Mouse (Mus musculus) C2C12 (cell line): ENCODE measurements around the gene Nrxn1. TPM values are rescaled to one million over a fixed set of nuclear protein-coding genes. Genes with fewer than 3 reads are reported as not detected.
"Not testable (repeated sequence)": the region's sequence is repeated elsewhere in the genome, so short reads cannot be mapped to it uniquely, and the experiment has no call there.

Experiments
- H3K27me3 ChIP-seq: one replicate; pipeline ENCODE4 v1.6.1; 2011; ENCODE audit not compliant: control insufficient read depth, insufficient read depth, insufficient read length
- H3K36me3 ChIP-seq: one replicate; pipeline ENCODE4 v1.6.1; 2011; ENCODE audit not compliant: control insufficient read depth, insufficient read depth
- H3K4me3 ChIP-seq: one replicate; pipeline ENCODE4 v1.5.1; 2011; ENCODE audit warnings: mild to moderate bottlenecking, control low read depth; ENCODE audit not compliant: poor library complexity, insufficient read depth, severe bottlenecking
- H3K79me2 ChIP-seq: one replicate; pipeline ENCODE4 v1.6.1; 2011; ENCODE audit not compliant: control insufficient read depth, insufficient read depth
- H3K79me3 ChIP-seq: one replicate; pipeline ENCODE4 v1.6.1; 2011; ENCODE audit warnings: low read depth, control low read depth
- H3ac ChIP-seq: one replicate; pipeline ENCODE3; 2011; ENCODE audit warnings: low read depth; ENCODE audit not compliant: control insufficient read depth, insufficient read length
- CEBPB ChIP-seq: IDR thresholded peaks from one replicate; pipeline ENCODE4 v1.6.1; 2011; ENCODE audit warnings: low read depth, mild to moderate bottlenecking, control low read depth, moderate library complexity
- CTCF ChIP-seq: IDR thresholded peaks from one replicate; pipeline ENCODE4 v1.5.1; 2011; ENCODE audit not compliant: control insufficient read depth, insufficient read depth, insufficient read length
- FOSL1 ChIP-seq: IDR thresholded peaks from one replicate; pipeline ENCODE4 v1.8.0; 2011; ENCODE audit warnings: mild to moderate bottlenecking, low read length; ENCODE audit not compliant: poor library complexity, insufficient read depth, severe bottlenecking
- MAX ChIP-seq: IDR thresholded peaks from one replicate; pipeline ENCODE4 v1.6.1; 2011; ENCODE audit warnings: mild to moderate bottlenecking, control low read depth
- MYOD1 ChIP-seq: IDR thresholded peaks from one replicate; pipeline ENCODE4 v1.6.1; 2011; ENCODE audit warnings: low read depth; ENCODE audit not compliant: control insufficient read depth, insufficient read length
- MYOG ChIP-seq: IDR thresholded peaks from one replicate; pipeline ENCODE4 v1.6.1; 2011; ENCODE audit not compliant: control insufficient read depth, insufficient read length; ENCODE audit errors: extremely low read depth
- USF1 ChIP-seq: IDR thresholded peaks from one replicate; pipeline ENCODE4 v1.6.1; 2011; ENCODE audit warnings: low read depth, mild to moderate bottlenecking, control low read depth, moderate library complexity
- polyA plus RNA-seq: library from polyadenylated mRNA; unstranded; fragments of >200 nt; fragmentation: generic; extraction: Trizol; gene quantifications from one replicate; pipeline ENCODE4 v1.2.1, GENCODE M21; 2012; ENCODE audit warnings: missing spikeins

Gene Nrxn1
- polyA plus RNA-seq, 1 experiment, result 0.22 TPM

DNA sequence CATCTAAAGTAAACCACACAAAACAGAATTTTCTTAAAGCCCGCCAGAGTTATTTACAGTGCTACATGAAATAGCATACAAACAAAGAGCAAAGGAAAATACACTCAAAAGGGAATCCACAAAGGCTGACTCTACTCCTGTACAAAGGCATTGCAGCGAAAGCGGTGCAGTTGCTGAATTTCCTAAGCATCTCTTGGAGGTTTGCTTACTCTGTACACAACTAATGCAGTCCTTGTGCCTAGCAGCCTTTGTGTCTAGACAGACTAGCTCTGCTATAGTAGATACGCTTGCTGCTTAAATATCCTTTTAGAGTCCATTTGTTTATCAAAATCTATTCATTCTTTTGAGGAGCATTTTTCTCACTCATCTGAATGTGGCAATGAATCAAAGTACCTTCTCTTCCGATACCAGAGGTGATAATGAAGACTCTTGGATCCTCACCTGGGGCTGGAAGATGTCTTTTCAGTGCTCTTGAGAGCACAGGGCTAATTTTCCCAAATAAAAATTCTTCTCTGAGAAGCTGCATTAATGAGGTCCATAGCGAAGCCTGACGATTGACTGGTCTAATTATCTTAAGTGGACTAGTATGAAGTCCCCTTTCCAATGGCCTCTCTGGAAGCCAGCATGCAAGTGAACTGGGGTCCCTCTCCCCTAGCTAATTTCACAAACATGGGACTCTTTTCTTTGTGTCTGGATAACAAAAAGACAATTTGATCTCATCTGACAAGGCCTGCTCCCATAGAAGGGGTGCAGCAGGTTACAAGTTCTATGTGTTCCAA is 845.6 kb downstream of the Nrxn1 start:
- no peaks in the 10 kb centered on the region for H3K79me2 ChIP-seq
- TF ChIP-seq MAX (no peak), FOSL1 (no peak), MYOD1 (no peak), CTCF (no peak), USF1 (no peak), MYOG (no peak), CEBPB (no peak)
- H3ac ChIP-seq, result no peak overlapping the region
- H3K79me3 ChIP-seq, result no peaks in the 10 kb centered on the region
- no peak overlapping the region for H3K4me3 ChIP-seq
- H3K36me3 ChIP-seq, result no peaks in the 10 kb centered on the region
- H3K27me3 ChIP-seq, result no peaks in the 10 kb centered on the region

DNA sequence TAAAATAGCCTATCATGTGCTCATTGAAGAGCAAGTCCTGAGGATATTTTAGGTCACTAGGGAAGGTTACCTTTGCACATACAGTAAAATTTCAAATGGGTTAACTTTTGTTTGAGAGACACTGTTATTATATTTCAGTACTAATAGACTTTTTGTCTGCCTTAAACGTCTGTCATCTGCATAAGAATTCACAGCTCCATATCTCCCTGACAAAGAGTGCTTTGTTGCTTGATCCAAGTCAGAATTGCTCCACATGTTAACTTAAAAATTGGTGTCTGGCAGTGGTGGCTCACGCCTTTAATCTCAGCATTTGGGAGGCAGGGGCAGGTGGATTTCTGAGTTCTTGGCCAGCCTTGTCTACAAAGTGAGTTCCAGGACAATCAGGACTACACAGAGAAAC is 848.5 kb downstream of the Nrxn1 start:
- Histone ChIP-seq H3K79me3 (no peaks in the 10 kb centered on the region), H3K36me3 (no peaks in the 10 kb centered on the region), H3K27me3 (no peaks in the 10 kb centered on the region), H3ac (no peak overlapping the region), H3K4me3 (no peak overlapping the region), H3K79me2 (no peaks in the 10 kb centered on the region)
- TF ChIP-seq FOSL1, result no peak
- TF ChIP-seq CEBPB, result no peak
- no peak for TF ChIP-seq MYOD1
- TF ChIP-seq MYOG, result no peak
- no peak for TF ChIP-seq CTCF
- no peak for TF ChIP-seq MAX
- no peak for TF ChIP-seq USF1

DNA sequence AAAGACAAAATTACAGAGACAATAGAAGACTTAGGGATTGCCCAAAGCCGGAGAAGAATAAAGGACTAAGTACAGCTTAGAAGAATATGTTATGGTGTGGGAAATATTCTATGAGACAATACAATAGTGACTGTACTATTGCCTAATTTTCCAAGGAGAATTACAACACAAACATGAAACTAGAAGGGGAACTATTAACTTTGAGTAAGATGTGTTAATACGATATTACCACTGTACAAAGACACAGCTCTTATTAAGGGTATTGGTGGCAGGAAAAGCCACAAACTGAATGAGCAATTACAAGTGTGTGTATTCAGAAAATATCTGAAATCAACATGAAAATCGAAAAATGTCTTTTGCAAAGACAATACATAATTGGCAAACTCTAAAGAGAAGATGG is 853.9 kb downstream of the Nrxn1 start:
- TF ChIP-seq MYOG (no peak), FOSL1 (no peak), MAX (no peak), USF1 (no peak), CEBPB (no peak), CTCF (no peak), MYOD1 (no peak)
- Histone ChIP-seq H3K79me2 (no peaks in the 10 kb centered on the region), H3K4me3 (no peak overlapping the region), H3ac (no peak overlapping the region), H3K79me3 (no peaks in the 10 kb centered on the region), H3K36me3 (no peaks in the 10 kb centered on the region), H3K27me3 (no peaks in the 10 kb centered on the region)

DNA sequence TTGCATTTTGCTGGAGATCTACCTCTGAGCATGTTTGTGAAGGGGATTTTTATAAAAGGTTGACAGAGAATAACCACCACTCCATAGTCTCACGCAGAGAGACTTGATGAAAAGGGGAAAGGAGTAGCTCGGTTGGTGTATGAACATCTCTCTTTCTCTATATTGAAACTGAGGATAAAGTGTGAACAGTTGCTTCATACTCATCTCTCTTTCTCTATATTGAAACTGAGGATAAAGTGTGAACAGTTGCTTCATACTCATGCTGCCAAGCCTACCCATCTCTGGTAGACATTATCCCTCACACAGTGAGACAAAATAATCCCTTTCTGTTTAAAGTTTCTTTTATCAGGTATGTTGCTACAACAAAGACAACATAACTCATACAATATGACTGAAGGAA is 854.4 kb downstream of the Nrxn1 start:
- no peak for TF ChIP-seq CEBPB
- no peak for TF ChIP-seq MYOG
- TF ChIP-seq MYOD1, result no peak
- TF ChIP-seq MAX, result no peak
- TF ChIP-seq USF1, result no peak
- TF ChIP-seq CTCF, result no peak
- no peak for TF ChIP-seq FOSL1
- Histone ChIP-seq H3K27me3 (no peaks in the 10 kb centered on the region), H3K36me3 (no peaks in the 10 kb centered on the region), H3ac (no peak overlapping the region), H3K79me3 (no peaks in the 10 kb centered on the region), H3K79me2 (no peaks in the 10 kb centered on the region), H3K4me3 (no peak overlapping the region)

- not testable (repeated sequence) for H3K27me3 ChIP-seq, H3ac ChIP-seq, H3K4me3 ChIP-seq, H3K79me2 ChIP-seq, H3K36me3 ChIP-seq, H3K79me3 ChIP-seq
These were observed 857.2 kb downstream of the Nrxn1 start for GRCm38 (mm10) chr17:90235674-90236073.

DNA sequence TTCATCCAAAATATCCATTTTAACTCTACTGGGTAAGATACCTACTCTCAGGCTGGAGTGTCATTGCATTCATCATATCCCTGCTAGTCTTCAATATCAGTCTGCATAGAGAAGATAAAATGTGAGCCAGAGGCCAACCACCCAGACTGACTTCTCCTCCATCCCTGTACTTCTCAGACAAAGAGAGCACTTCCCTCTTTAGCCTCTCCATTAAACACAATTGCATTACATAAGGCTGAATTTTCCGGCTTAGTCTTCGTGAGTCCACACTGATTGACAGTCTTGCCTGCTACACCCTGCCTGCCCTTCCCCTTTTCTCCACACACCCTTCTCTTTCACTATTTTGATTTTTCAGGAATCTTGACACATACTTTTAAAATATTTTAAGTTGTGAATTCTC is 858.1 kb downstream of the Nrxn1 start:
- Histone ChIP-seq H3K4me3 (no peak overlapping the region), H3ac (no peak overlapping the region), H3K79me2 (no peaks in the 10 kb centered on the region), H3K79me3 (no peaks in the 10 kb centered on the region), H3K36me3 (no peaks in the 10 kb centered on the region), H3K27me3 (no peaks in the 10 kb centered on the region)
- no peak for TF ChIP-seq MYOD1
- TF ChIP-seq FOSL1, result no peak

DNA sequence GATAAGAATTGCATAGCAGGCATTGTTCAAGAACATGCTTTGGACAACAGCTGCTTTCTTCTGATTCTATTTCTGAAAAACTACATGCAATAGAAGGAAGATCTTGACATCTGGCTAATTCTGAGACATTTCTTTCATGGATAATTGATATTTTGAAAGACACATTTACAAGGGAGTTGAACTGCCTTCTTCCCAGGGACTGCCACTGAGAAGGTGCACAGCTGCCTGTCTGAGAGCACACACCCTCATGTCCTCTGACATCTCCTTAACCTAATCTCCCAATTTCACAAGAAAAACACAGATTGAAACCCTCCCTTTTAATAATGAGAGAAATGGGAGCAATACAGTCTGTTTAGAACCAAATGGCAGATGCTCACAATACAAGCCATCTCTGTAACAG is 884.3 kb downstream of the Nrxn1 start:
- Histone ChIP-seq H3K79me2 (no peaks in the 10 kb centered on the region), H3ac (no peak overlapping the region), H3K36me3 (no peaks in the 10 kb centered on the region), H3K79me3 (no peaks in the 10 kb centered on the region), H3K27me3 (no peaks in the 10 kb centered on the region), H3K4me3 (no peak overlapping the region)
- TF ChIP-seq MYOD1 (no peak), MYOG (no peak), CTCF (no peak), FOSL1 (no peak), USF1 (no peak), CEBPB (no peak), MAX (no peak)
